Mouse (Mus musculus) lung, postnatal 4 days (tissue): ENCODE data around the gene Grk2.

ENCODE experiments used
- DNase-seq, 2 experiments: peaks; one replicate each; pipeline ENCODE4 v3.0.0; 2021

Grk2 gene

GRCm38 (mm10) chr19:4306190-4306577, at the start of gene Grk2:
Grk2 (minus strand) TSS chr19:4306222.
- DNase-seq: peak; percentile 88

GRCm38 (mm10) chr19:4349455-4349854, 43.4 kb upstream of the Grk2 start:
- DNase-seq: no peak

GRCm38 (mm10) chr19:4346479-4346878, 40.5 kb upstream of the Grk2 start:
- no peak for DNase-seq

- peak in 1 of 2 experiments; percentile 76 for DNase-seq
These were observed 32.1 kb upstream of the Grk2 start for GRCm38 (mm10) chr19:4338162-4338561.

GRCm38 (mm10) chr19:4333791-4334190, 27.8 kb upstream of the Grk2 start:
- DNase-seq: peak; percentile 95 to 98

GRCm38 (mm10) chr19:4333100-4333775, 27.2 kb upstream of the Grk2 start:
- peak in 1 of 2 experiments; percentile 34 for DNase-seq

- DNase-seq: peak; percentile 50 to 52
These were observed 26.6 kb upstream of the Grk2 start for GRCm38 (mm10) chr19:4332653-4333052.

- no peak for DNase-seq
These were observed 25.3 kb upstream of the Grk2 start for GRCm38 (mm10) chr19:4331273-4331672.

GRCm38 (mm10) chr19:4330603-4331002, 24.6 kb upstream of the Grk2 start:
- DNase-seq: no peak

- DNase-seq: no peak
These were observed 22.8 kb upstream of the Grk2 start for GRCm38 (mm10) chr19:4328737-4329304.

- DNase-seq: no peak
These were observed 20.9 kb upstream of the Grk2 start for GRCm38 (mm10) chr19:4326881-4327280.

GRCm38 (mm10) chr19:4326106-4326505, 20.1 kb upstream of the Grk2 start:
- no peak for DNase-seq

- DNase-seq: no peak
These were observed 16.1 kb upstream of the Grk2 start for GRCm38 (mm10) chr19:4322134-4322533.

GRCm38 (mm10) chr19:4321622-4322021, 15.6 kb upstream of the Grk2 start:
- DNase-seq: no peak

- DNase-seq: no peak
These were observed 13.2 kb upstream of the Grk2 start for GRCm38 (mm10) chr19:4319272-4319671.

GRCm38 (mm10) chr19:4317181-4317580, 11.2 kb upstream of the Grk2 start:
- no peak for DNase-seq

GRCm38 (mm10) chr19:4315223-4315944, 9.4 kb upstream of the Grk2 start:
- DNase-seq: peak in 1 of 2 experiments; percentile 9

GRCm38 (mm10) chr19:4309776-4310185, 3.8 kb upstream of the Grk2 start:
- DNase-seq: peak; percentile 59 to 67

- no peak for DNase-seq
These were observed 3.3 kb upstream of the Grk2 start for GRCm38 (mm10) chr19:4309302-4309701.

- DNase-seq: peak; percentile 66 to 70
These were observed 382 bp downstream of the Grk2 start for GRCm38 (mm10) chr19:4305491-4306189.

- peak; percentile 23 to 27 for DNase-seq
These were observed 1.1 kb downstream of the Grk2 start for GRCm38 (mm10) chr19:4304871-4305321.

- DNase-seq: peak; percentile 33 to 59
These were observed 1.7 kb downstream of the Grk2 start for GRCm38 (mm10) chr19:4304251-4304821.

- peak; percentile 16 to 37 for DNase-seq
These were observed 2.4 kb downstream of the Grk2 start for GRCm38 (mm10) chr19:4303640-4303995.
